Mouse (Mus musculus): ENCODE measurements at regions not wholly inside any gene's neighbourhood (a gene's known extent, or its start where the extent isn't known, plus 50 kb on each side); places are given as distances from the start of the nearest gene placed in this dataset.

GRCm38 (mm10) chr1:80015474-80015873 is 154.5 kb upstream of the Serpine2 start:
- Histone ChIP-seq H3K9ac (ENCODE audit: control insufficient read depth, low read depth, low read length, poor library complexity, severe bottlenecking) (no peak overlapping the region), H3K4me3 (ENCODE audit: control insufficient read depth in 1 of 2, insufficient read depth in 1 of 2, low read depth in 2 of 2, low read length in 2 of 2) (no peak overlapping the region), H3K9me3 (replicated peaks; ENCODE audit: insufficient read depth, low read length) (no peaks in the 10 kb centered on the region), H3K4me1 (ENCODE audit: control insufficient read depth in 1 of 2, insufficient read depth in 2 of 2, low read length in 2 of 2) (no peaks in the 10 kb centered on the region), H3K27me3 (ENCODE audit: control insufficient read depth in 1 of 2, insufficient read depth in 2 of 2, low read length in 2 of 2) (no peaks in the 10 kb centered on the region), H3K36me3 (ENCODE audit: control insufficient read depth in 1 of 2, insufficient read depth in 2 of 2, low read length in 2 of 2) (no peaks in the 10 kb centered on the region), H3K27ac (ENCODE audit: control insufficient read depth, low read depth, low read length) (no peak overlapping the region), H3K79me2 (ENCODE audit: control insufficient read depth, insufficient read depth, low read length, poor library complexity) (no peaks in the 10 kb centered on the region)
- no peak for DNase-seq (ENCODE audit: low read depth, low spot score)
- TF ChIP-seq ZNF384 (IDR thresholded peaks at IDR 0.05; ENCODE audit: low read depth, low read length) (no peak), POLR2AphosphoS2 (IDR thresholded peaks at IDR 0.05; ENCODE audit: low read length) (no peak), USF1 (IDR thresholded peaks at IDR 0.05; ENCODE audit: low read depth, low read length) (no peak), MAFK (IDR thresholded peaks at IDR 0.05; ENCODE audit: borderline replicate concordance, low read depth, low read length) (no peak), MEF2A (IDR thresholded peaks at IDR 0.05; ENCODE audit: extremely low read depth, insufficient replicate concordance, low read depth, low read length, poor library complexity, severe bottlenecking) (no peak), NELFE (IDR thresholded peaks at IDR 0.05; ENCODE audit: low read depth, low read length) (no peak), ZMIZ1 (IDR thresholded peaks at IDR 0.05; ENCODE audit: low read depth, low read length) (no peak), POLR2AphosphoS5 (IDR thresholded peaks at IDR 0.05; ENCODE audit: borderline replicate concordance, low read depth, low read length) (no peak), POLR2A (IDR thresholded peaks at IDR 0.05; ENCODE audit: control insufficient read depth in 1 of 2, insufficient read depth in 1 of 2, low read depth in 1 of 2, low read length in 2 of 2, poor library complexity in 1 of 2) (no peak), E2F4 (IDR thresholded peaks at IDR 0.05; ENCODE audit: borderline replicate concordance, low read depth, low read length) (no peak), TAL1 (IDR thresholded peaks at IDR 0.05; ENCODE audit: low read length) (no peak), GATA1 (IDR thresholded peaks at IDR 0.05; ENCODE audit: low read depth, low read length) (no peak), NRF1 (IDR thresholded peaks at IDR 0.05; ENCODE audit: insufficient read depth, low read depth, low read length, poor library complexity, severe bottlenecking) (no peak)

- no peak overlapping the region for H3K4me3 ChIP-seq (ENCODE audit: control insufficient read depth in 1 of 2, insufficient read depth in 1 of 2, low read depth in 2 of 2, low read length in 2 of 2)
- TF ChIP-seq USF1 (IDR thresholded peaks at IDR 0.05; ENCODE audit: low read depth, low read length) (no peak), CTCF (IDR thresholded peaks at IDR 0.05 in 2 of 3, conservative IDR thresholded peaks at IDR 0.05 in 1 of 3; ENCODE audit: control insufficient read depth in 1 of 3, insufficient read depth in 1 of 3, low read depth in 2 of 3, low read length in 3 of 3, poor library complexity in 1 of 3, severe bottlenecking in 1 of 3) (no peak), MEF2A (IDR thresholded peaks at IDR 0.05; ENCODE audit: extremely low read depth, insufficient replicate concordance, low read depth, low read length, poor library complexity, severe bottlenecking) (no peak), ZMIZ1 (IDR thresholded peaks at IDR 0.05; ENCODE audit: low read depth, low read length) (no peak), ZC3H11A (IDR thresholded peaks at IDR 0.05; ENCODE audit: low read depth, low read length) (no peak)
- no peak overlapping the region for H3K27ac ChIP-seq (ENCODE audit: control insufficient read depth, low read depth, low read length)
- no peaks in the 10 kb centered on the region for H3K4me1 ChIP-seq (ENCODE audit: control insufficient read depth in 1 of 2, insufficient read depth in 2 of 2, low read length in 2 of 2)
- no peak overlapping the region for H3K9ac ChIP-seq (ENCODE audit: control insufficient read depth, low read depth, low read length, poor library complexity, severe bottlenecking)
- DNase-seq (ENCODE audit: low read depth, low spot score) = no peak
- H3K9me3 ChIP-seq (replicated peaks; ENCODE audit: insufficient read depth, low read length) = no peaks in the 10 kb centered on the region
- no peaks in the 10 kb centered on the region for H3K79me2 ChIP-seq (ENCODE audit: control insufficient read depth, insufficient read depth, low read length, poor library complexity)
- no peaks in the 10 kb centered on the region for H3K36me3 ChIP-seq (ENCODE audit: control insufficient read depth in 1 of 2, insufficient read depth in 2 of 2, low read length in 2 of 2)
- no peaks in the 10 kb centered on the region for H3K27me3 ChIP-seq (ENCODE audit: control insufficient read depth in 1 of 2, insufficient read depth in 2 of 2, low read length in 2 of 2)
These were observed 153.6 kb upstream of the Serpine2 start for GRCm38 (mm10) chr1:80014586-80014985.

Data from MEL (cell line).